Mouse (Mus musculus): ENCODE results near the gene Macrod2. TPM values are rescaled to one million over a fixed set of nuclear protein-coding genes. Genes with fewer than 3 reads are reported as not detected.

Macrod2 gene
- polyA plus RNA-seq, 1 experiment, result 20.2 TPM

- TF ChIP-seq POLR2A (IDR thresholded peaks at IDR 0.05; ENCODE audit: borderline replicate concordance, insufficient read depth, low read length), result no peak
- TF ChIP-seq CTCF (IDR thresholded peaks at IDR 0.05; ENCODE audit: borderline replicate concordance, insufficient read depth, low read depth, low read length), result no peak
- H3K27me3 ChIP-seq (ENCODE audit: control insufficient read depth, insufficient read depth, low read length), result no peaks in the 10 kb centered on the region
- H3K4me1 ChIP-seq (ENCODE audit: control insufficient read depth, insufficient read depth, low read length), result no peaks in the 10 kb centered on the region
- no peak for DNase-seq
- WGBS, result 76% methylated on average over 3 of the region's 3 CpGs
- no peak overlapping the region for H3K4me3 ChIP-seq (replicated peaks; ENCODE audit: insufficient read depth, low read depth, low read length)
- H3K27ac ChIP-seq (ENCODE audit: insufficient read depth, low read length), result no peak overlapping the region
Observed at GRCm38 (mm10) chr2:141571360-141571759, 1176.3 kb downstream of the Macrod2 start.

- TF ChIP-seq POLR2A (IDR thresholded peaks at IDR 0.05; ENCODE audit: borderline replicate concordance, insufficient read depth, low read length) (no peak), CTCF (IDR thresholded peaks at IDR 0.05; ENCODE audit: borderline replicate concordance, insufficient read depth, low read depth, low read length) (no peak)
- no peak for DNase-seq
- Histone ChIP-seq H3K27ac (ENCODE audit: insufficient read depth, low read length) (no peak overlapping the region), H3K27me3 (ENCODE audit: control insufficient read depth, insufficient read depth, low read length) (no peaks in the 10 kb centered on the region), H3K4me1 (ENCODE audit: control insufficient read depth, insufficient read depth, low read length) (peaks cover 4% of the 10 kb centered on the region), H3K4me3 (replicated peaks; ENCODE audit: insufficient read depth, low read depth, low read length) (no peak overlapping the region)
Observed at GRCm38 (mm10) chr2:141578206-141578605, 1183.1 kb downstream of the Macrod2 start.

GRCm38 (mm10) chr2:141582431-141582830 lies 1187.3 kb downstream of the Macrod2 start:
- no peak overlapping the region for H3K4me3 ChIP-seq (replicated peaks; ENCODE audit: insufficient read depth, low read depth, low read length)
- H3K27me3 ChIP-seq (ENCODE audit: control insufficient read depth, insufficient read depth, low read length), result no peaks in the 10 kb centered on the region
- peaks cover 4% of the 10 kb centered on the region for H3K4me1 ChIP-seq (ENCODE audit: control insufficient read depth, insufficient read depth, low read length)
- TF ChIP-seq POLR2A (IDR thresholded peaks at IDR 0.05; ENCODE audit: borderline replicate concordance, insufficient read depth, low read length) (no peak), CTCF (IDR thresholded peaks at IDR 0.05; ENCODE audit: borderline replicate concordance, insufficient read depth, low read depth, low read length) (no peak)
- no peak for DNase-seq
- no peak overlapping the region for H3K27ac ChIP-seq (ENCODE audit: insufficient read depth, low read length)
- WGBS, result 83% methylated on average over 3 of the region's 3 CpGs

- Histone ChIP-seq H3K4me1 (ENCODE audit: control insufficient read depth, insufficient read depth, low read length) (peaks cover 4% of the 10 kb centered on the region), H3K27ac (ENCODE audit: insufficient read depth, low read length) (no peak overlapping the region), H3K27me3 (ENCODE audit: control insufficient read depth, insufficient read depth, low read length) (no peaks in the 10 kb centered on the region), H3K4me3 (replicated peaks; ENCODE audit: insufficient read depth, low read depth, low read length) (no peak overlapping the region)
- DNase-seq, result peak; percentile 23 to 40
- 8% methylated on average over 4 of the region's 4 CpGs for WGBS
- TF ChIP-seq POLR2A (IDR thresholded peaks at IDR 0.05; ENCODE audit: borderline replicate concordance, insufficient read depth, low read length) (no peak), CTCF (IDR thresholded peaks at IDR 0.05; ENCODE audit: borderline replicate concordance, insufficient read depth, low read depth, low read length) (no peak)
Observed at GRCm38 (mm10) chr2:141582933-141583332, 1187.8 kb downstream of the Macrod2 start.

- Histone ChIP-seq H3K4me3 (replicated peaks; ENCODE audit: insufficient read depth, low read depth, low read length) (no peak overlapping the region), H3K27me3 (ENCODE audit: control insufficient read depth, insufficient read depth, low read length) (no peaks in the 10 kb centered on the region), H3K4me1 (ENCODE audit: control insufficient read depth, insufficient read depth, low read length) (peaks cover 4% of the 10 kb centered on the region), H3K27ac (ENCODE audit: insufficient read depth, low read length) (no peak overlapping the region)
- no peak for TF ChIP-seq POLR2A (IDR thresholded peaks at IDR 0.05; ENCODE audit: borderline replicate concordance, insufficient read depth, low read length)
- no peak for TF ChIP-seq CTCF (IDR thresholded peaks at IDR 0.05; ENCODE audit: borderline replicate concordance, insufficient read depth, low read depth, low read length)
- WGBS, result 70% methylated on average over 2 of the region's 2 CpGs
- DNase-seq, result peak in 1 of 2 experiments; percentile 15
Observed at GRCm38 (mm10) chr2:141587290-141587689, 1192.2 kb downstream of the Macrod2 start.

- TF ChIP-seq POLR2A (IDR thresholded peaks at IDR 0.05; ENCODE audit: borderline replicate concordance, insufficient read depth, low read length) (no peak), CTCF (IDR thresholded peaks at IDR 0.05; ENCODE audit: borderline replicate concordance, insufficient read depth, low read depth, low read length) (no peak)
- WGBS, result 89% methylated on average over 4 of the region's 4 CpGs
Observed at GRCm38 (mm10) chr2:141591326-141591725, 1196.2 kb downstream of the Macrod2 start.

GRCm38 (mm10) chr2:141594811-141595210 lies 1199.7 kb downstream of the Macrod2 start:
- no peaks in the 10 kb centered on the region for H3K27me3 ChIP-seq (ENCODE audit: control insufficient read depth, insufficient read depth, low read length)
- 21% methylated on average over 4 of the region's 4 CpGs for WGBS
- DNase-seq, result peak in 1 of 2 experiments; percentile 46
- H3K27ac ChIP-seq (ENCODE audit: insufficient read depth, low read length), result no peak overlapping the region
- H3K4me3 ChIP-seq (replicated peaks; ENCODE audit: insufficient read depth, low read depth, low read length), result no peak overlapping the region
- no peak for TF ChIP-seq POLR2A (IDR thresholded peaks at IDR 0.05; ENCODE audit: borderline replicate concordance, insufficient read depth, low read length)
- no peak for TF ChIP-seq CTCF (IDR thresholded peaks at IDR 0.05; ENCODE audit: borderline replicate concordance, insufficient read depth, low read depth, low read length)
- H3K4me1 ChIP-seq (ENCODE audit: control insufficient read depth, insufficient read depth, low read length), result peaks cover 3% of the 10 kb centered on the region; the same call in 1 of the 2 replicates

More at GRCm38 (mm10) chr2:141591326-141591725, 1196.2 kb downstream of the Macrod2 start:
- no peak for DNase-seq
- peaks cover 3% of the 10 kb centered on the region; the same call in 1 of the 2 replicates for H3K4me1 ChIP-seq (ENCODE audit: control insufficient read depth, insufficient read depth, low read length)
- no peaks in the 10 kb centered on the region for H3K27me3 ChIP-seq (ENCODE audit: control insufficient read depth, insufficient read depth, low read length)
- no peak overlapping the region for H3K27ac ChIP-seq (ENCODE audit: insufficient read depth, low read length)
- H3K4me3 ChIP-seq (replicated peaks; ENCODE audit: insufficient read depth, low read depth, low read length), result no peak overlapping the region

GRCm38 (mm10) chr2:141617721-141618120 lies 1222.6 kb downstream of the Macrod2 start:
- 70% methylated on average over 2 of the region's 2 CpGs for WGBS
- peak in 1 of 2 experiments; percentile 17 for DNase-seq

More at GRCm38 (mm10) chr2:141617721-141618120, 1222.6 kb downstream of the Macrod2 start:
- no peaks in the 10 kb centered on the region for H3K27me3 ChIP-seq (ENCODE audit: control insufficient read depth, insufficient read depth, low read length)
- TF ChIP-seq POLR2A (IDR thresholded peaks at IDR 0.05; ENCODE audit: borderline replicate concordance, insufficient read depth, low read length), result no peak
- no peak for TF ChIP-seq CTCF (IDR thresholded peaks at IDR 0.05; ENCODE audit: borderline replicate concordance, insufficient read depth, low read depth, low read length)
- no peak overlapping the region for H3K27ac ChIP-seq (ENCODE audit: insufficient read depth, low read length)
- peaks cover 6% of the 10 kb centered on the region; the same call in 1 of the 2 replicates for H3K4me1 ChIP-seq (ENCODE audit: control insufficient read depth, insufficient read depth, low read length)
- no peak overlapping the region for H3K4me3 ChIP-seq (replicated peaks; ENCODE audit: insufficient read depth, low read depth, low read length)

Data from cerebellum, adult 2 months (tissue).